Mouse (Mus musculus) c-Kit-positive CD71-positive TER-119-positive erythroid progenitor cells, embryonic 14.5 days (primary cell): ENCODE measurements around the gene Mrpl28.
A peak's percentile ranks its signal among the peaks of the same experiment; 100 is the strongest.
"Not testable (repeated sequence)": the region's sequence is repeated elsewhere in the genome, so short reads cannot be mapped to it uniquely, and the experiment has no call there.

Experiments used
- DNase-seq: peaks from one replicate; pipeline ENCODE4 v3.0.0-alpha.2; 2013; ENCODE audit warnings: low spot score

Mrpl28 gene

DNA sequence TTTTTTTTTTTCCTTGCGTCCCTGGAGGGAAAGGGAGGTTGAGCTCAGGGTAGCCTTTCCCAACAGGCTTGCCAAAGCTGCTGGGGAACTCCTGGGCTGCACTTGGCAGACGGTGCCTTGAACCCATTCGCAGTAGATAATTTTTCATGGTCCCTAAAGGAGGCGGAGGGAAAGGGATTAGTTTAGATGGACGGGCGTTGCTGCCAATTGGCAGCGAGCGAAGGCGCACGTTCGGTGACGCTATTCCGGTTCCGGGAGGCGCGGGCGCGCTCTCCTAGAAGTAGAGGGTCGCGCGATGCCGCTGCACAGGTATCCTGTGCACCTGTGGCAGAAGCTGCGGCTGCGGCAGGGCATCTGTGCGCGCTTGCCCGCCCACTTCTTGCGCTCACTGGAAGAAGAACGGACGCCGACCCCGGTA is at the start of gene Mrpl28:
TSS of gene Mrpl28 (plus strand) at position 234 of the 418 bp plus-strand sequence.
- peak; percentile 93 for DNase-seq

DNA sequence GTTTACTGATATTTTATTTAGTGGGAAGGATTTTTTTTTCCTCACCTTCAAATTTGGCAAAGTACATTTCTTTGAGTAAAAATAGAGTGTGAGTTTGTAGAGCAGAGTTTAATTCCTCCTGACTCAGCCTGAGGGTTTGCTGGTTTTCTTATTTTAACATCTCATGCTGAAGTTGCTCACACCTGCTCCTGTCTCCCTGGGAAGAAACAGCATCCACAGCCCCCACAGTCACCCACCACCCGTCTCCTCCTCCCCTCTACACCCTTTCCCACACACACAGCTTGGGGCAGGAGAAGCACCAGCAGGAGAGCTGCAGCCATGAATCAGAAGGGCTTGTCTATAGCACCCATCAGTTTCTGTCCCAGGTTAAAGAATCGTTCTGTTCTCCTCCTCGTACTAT is 48.1 kb upstream of the Mrpl28 start:
- no peak for DNase-seq

DNA sequence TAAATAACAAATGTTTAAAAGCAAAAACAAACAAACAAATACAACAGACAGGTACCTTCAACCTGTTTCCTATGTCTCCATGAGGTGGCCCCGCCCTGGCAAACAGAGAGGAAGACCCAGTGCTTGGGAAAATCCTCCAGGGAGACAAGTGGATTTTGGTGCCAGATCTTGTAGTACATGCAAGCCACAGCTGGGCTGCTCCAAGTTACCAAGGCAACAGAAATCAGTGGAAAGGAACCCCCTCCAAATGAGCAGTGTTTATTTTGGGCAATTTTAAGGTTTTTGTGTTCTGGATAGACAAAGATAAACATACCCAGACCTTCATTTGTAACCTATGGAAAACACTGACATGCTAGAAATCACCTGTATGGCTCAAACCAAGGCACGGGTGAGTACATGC is 44.4 kb upstream of the Mrpl28 start:
- no peak for DNase-seq

DNA sequence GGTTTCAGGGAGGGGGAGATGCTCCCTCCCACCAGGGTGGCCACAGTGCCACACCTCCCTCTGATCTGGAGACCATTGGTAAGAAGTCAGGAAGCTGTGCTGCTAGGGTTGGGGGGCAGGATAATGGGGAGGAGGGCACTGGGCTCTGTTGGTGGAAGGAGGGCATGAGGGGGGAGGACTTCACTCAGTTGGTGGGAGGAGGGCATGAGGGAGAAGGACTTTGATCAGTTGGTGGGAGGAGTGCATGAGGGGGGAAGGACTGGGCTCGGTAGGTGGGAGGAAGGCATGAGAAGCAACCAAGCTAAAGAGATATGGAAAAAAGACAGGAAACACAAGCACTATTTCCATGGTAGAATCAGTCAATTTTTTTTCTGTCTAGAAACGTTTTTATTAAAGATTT is 42.4 kb upstream of the Mrpl28 start:
- DNase-seq, result no peak

DNA sequence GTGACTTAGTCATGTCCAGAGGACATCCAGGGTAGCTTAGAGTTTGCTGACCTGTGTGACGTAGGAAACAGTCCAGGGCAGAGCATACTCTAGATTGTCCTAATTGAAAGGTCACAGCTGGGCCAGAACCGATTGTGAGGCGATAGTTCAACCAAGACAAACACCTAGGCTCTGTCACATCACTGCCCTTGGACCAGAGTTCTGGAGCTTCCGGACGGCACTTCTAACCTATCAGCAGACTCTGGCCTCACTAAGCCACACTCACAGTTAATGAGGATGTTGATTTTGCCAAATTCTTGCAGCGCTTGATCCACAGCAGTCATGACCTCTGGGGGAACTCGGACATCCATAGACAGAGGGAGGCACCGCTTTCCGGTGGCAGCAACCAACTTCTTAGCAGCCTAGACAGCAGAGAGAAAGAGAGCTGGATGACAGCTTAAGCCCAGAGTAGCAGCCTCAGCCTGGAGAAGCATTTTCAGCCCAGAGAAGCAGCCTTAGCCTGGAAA is 36.2 kb upstream of the Mrpl28 start:
- DNase-seq, result no peak

DNA sequence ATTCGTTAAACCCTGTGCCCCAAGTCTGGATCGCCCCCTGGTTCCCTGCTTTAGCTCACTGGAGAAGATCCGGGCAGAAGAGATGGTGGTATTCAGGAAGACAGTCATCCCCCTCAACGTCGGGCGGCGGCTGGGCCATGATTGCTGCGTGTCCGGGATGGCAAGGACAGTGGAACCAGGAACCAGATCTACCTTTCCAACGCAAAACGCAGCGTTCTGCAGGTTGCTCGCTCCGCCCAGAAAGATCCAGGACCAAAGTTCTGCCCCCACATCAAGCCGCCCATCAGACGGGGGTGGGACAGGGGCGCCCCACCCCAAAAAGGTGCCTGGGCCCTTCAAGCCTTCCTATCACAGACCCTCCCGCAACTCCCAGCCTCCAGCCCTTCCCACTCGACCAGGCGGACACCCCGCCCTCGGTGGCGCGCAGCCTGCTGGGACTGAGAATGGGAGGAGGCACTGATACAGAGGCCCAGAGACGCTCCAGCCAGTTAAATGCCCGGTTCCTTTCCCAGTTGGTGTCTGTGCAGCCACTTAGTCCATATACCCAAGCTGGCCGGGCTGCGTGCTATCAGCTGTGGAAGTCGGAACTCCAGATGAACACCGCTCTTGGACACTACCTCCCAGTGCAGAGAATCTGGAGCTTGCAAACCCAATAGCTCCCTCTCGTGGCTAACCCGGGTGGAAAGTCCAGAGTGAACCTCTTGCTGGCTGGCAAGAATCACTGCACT is 33.2 kb upstream of the Mrpl28 start, which contains the start of gene Decr2:
TSS of gene Decr2 (minus strand) at position 433 of the 728 bp plus-strand sequence.
- DNase-seq, result peak; percentile 83

DNA sequence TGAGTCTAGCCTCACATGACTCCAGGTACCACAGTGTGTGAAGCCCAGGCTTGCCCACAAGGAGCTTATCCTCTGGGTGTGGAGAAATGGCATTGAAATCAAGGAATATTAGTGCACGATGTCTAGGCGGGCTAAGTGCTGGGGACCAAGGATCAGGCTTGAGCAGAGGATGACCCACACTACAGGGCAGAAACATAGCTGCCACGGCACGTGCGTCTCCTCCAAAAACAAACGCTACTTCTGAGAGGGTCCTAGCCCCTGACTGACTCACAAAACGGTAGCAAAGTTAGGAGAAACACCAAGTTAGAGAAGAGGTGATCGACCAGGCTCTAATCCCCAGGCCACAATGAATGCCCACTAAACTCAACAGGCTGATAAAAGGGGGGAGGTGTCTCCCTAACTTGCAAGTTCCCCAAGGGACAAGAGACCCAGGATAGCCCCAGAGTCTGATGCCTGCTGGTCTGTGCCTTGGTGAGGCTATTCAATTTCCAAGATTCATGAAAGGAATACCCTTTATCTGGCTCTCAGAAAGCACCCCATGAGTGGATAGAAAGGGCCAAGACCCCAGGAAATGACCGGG is 28.7 kb upstream of the Mrpl28 start:
- no peak for DNase-seq

DNA sequence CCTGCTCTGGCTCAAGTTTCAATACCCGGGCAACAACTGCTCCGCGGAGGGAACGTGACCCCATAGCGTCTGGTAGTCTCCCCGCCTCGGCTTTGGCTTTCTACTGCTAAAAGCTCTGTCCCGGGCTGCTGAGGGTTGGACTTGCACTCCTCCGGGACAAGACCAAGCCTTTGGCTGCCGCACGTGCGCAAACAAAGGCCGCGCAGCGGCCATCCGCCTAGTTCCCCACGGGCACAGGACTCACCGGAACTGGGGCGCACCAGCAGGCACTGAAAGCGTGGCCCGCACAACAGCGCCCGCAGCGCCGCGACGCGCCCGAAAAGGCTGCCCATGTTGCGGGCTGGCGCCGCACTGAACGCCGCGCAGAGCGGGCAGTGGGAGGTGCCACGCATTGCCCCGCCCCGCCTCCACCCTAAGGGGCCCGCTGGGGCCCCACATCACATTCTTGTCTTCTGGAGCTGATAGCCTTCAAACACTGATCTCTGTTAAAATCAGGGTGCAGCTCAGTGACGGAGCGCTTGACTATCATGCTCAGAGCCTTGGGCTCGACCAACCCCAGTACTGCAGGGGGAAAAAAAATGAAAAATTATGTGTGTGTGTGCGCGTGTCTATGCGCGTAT is 28.1 kb upstream of the Mrpl28 start, which contains the start of gene Nme4:
TSS of gene Nme4 (minus strand) at position 482 of the 620 bp plus-strand sequence.
- DNase-seq, result peak; percentile 77

DNA sequence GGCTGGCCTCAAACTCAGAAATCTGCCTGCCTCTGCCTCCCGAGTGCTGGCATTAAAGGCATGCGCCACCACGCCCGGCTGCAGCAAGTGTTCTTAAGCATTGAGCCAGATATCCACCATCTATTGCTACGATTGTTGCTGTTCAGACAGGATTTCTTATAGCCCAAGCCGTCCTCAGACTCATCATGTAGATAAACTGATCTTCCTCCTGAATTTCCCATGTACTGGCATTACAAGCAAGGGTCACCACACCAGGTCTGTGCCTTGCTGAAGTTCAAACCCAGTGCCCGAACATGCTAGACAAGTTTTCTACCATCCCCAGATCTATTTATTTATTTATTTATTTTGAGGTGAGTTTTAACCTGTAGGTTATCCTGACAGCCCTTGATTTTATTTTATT is 24.8 kb upstream of the Mrpl28 start:
- no peak for DNase-seq

DNA sequence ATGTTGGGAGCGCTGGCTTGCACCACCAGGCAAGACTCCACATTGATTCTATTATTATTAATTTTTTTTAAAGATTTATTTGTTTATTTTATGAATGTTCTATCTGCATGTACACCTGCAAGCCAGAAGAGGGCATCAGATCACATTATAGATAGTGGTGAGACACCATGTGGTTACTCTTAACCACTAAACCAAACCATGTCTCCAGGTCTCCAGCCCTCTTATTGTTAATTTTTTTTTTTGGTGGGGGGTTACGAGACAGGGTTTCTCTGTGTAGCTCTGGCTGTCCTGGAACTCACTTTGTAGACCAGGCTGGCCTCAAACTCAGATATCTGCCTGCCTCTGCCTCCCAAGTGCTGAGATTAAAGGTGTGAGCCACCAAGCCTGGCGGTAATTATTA is 24.0 kb upstream of the Mrpl28 start:
- not testable (repeated sequence) for DNase-seq

DNA sequence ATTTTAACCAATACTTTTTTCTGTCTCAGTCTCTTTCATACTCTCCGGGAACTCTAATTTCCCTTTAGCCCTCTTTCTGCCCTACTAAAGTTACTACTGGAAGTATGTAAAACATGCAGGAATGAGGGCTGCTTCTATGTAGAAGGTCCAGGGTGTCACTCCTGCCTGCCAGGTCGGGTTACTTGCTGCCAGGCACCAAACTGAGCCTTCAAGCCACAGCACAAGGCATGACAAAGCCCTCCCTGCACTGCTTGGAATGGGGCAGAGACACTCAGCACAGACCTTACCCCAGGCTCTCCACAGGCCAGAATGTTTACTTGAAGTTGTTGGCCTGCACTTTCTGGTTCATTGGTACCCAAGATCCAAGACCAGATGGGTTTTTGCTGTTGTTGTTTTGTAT is 23.1 kb upstream of the Mrpl28 start:
- no peak for DNase-seq

DNA sequence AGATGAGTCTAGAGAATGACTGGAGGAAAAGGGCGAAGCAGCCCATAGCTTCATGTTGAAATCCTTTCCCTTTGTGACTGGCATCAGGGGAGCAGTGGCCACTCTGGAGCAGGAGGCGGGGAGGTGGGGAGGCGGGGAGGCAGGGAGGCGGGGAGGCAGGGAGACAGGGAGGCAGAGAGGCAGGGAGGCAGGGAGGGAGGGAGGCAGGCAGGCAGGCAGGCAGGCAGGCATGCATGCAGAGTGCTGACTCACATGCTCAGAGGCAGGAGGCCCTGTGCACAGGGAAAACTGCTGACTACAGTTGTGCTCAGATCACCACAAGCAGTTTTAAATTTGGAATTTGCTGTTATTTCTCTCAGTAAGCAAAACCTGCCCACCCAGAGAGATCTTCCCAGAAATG is 21.8 kb upstream of the Mrpl28 start:
- no peak for DNase-seq

DNA sequence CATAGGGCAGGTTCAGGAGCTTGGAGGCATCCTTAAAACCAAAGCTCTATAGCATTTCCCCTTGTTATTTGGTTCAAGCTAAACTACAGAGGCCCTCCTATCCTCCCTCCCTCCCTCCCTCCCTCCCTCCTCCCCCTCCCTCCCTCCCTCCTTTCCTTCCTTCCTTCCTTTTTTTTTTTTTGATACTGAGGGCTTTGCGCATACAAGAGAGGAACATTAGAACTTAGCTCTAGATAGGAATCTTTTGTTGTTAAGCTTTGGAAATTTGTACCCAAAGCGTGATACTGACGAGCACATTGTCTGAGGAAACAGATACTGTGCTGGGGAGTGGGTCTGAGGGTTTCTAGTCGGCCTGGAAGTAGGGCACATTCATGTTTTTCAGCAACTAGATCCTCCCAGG is 17.7 kb upstream of the Mrpl28 start:
- no peak for DNase-seq

DNA sequence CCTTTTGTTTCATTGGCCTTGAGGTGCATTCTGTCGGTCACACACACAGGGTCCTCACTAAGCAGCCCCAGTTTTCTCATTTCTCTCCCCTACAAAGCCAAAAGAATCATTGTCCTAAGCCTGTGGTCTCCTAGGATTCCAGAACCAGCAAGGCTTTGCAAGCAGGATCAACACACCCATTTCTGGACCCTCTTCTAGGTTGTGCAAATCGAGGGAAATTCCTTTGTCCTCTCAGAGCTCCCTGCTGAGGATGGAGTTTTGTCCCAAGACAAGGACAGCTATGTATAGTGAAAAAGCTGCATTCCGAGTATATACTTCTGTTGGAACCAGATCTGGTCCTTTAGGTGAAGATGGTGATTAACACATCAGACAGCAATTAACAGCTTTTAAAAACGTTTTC is 13.1 kb upstream of the Mrpl28 start:
- no peak for DNase-seq

DNA sequence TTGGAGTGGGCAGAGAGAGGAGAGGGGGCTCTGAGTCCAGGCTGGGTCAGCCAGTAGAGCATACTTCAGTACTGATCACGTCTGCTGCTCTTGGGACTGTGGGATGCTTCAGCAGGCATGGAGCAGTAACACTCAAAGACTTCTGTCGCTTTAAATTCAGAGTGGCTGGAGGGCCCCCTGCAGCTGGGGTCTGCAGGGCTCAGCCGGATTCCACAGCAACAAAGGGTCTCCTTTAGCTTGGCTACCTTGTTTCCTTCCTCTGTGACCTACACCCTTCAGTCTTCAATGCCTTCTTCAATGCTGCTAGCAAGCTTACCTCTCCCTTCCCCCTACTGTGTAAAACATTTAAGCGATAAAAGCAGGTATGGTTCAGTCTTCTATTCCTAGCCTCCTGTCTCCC is 12.3 kb upstream of the Mrpl28 start:
- DNase-seq, result no peak

DNA sequence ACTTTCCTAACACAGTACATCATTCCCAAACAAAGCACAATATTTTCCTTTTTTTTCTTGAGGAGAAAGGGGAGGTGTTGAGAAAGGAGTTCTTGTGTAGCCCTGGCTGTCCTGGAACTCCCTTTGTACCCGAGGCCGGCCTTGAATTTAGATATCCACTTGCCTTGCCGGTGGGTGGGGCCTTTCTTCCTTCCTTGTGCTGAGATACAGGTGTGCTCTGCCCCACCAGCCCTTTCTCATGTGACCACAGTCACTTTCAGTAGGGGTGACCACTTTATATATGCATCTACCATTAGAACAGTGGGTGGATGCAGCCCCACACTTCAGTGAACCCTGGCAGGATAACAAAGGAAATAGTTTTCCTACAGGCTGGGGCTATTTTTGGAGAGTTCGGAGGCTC is 11.6 kb upstream of the Mrpl28 start:
- no peak for DNase-seq

DNA sequence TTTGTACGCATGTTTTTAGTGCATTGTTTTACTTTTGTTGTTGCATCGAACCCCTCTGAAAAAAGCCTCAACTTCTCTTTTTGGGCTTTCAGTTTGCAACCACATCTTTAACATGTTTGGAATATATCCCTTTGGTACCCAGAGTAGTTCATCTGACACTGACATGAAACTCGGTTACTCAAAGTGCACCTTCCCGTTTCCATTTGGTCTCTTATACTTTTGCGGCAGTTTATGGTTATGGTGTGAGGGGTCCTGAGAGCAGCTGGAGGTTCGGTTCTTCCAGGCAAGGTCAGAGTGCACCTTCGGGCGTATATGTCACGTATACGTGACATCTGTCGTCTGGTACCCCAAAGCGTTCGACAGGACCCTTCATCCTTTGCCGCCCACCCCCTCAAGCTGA is 10.5 kb upstream of the Mrpl28 start:
- DNase-seq, result no peak

DNA sequence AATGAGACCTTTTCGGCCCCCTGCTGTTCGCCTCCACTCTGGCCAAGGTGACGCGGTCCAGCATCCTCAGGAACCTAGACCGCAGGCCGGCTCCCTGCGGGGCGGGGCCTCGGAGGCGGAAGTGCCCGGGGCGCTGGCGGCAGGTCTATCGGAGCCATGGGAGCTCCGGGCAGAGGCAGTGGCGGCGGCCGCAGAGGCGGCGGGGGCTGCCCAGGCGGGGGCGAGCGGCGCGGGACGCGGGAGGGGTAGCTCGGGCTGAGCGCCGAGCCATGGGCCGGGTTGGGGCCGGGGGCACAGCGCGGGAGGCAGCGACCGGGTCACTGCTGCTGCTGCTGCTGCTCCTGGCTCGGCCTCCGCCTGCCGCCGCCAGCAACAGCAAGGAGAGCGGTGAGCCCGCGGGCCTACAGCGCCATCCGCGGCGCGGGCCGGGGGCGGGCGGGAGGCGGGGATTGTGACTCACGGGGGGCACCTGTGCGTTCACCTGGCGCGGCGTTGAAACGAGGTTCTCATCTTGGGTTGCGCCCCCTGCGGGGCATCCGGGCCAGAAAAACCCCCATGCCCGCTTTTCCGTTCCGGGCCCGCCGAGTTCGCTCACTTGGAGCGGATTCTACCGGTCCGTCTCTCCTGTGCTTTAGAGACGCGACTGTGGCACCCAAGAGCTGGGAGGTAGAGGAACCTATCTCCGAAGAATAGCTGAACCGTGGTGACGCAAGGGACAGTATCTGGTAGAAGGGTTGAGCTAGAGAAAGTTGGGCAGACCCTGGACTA is 9.9 kb upstream of the Mrpl28 start, which contains the start of gene Tmem8:
TSS of gene Tmem8 (plus strand) at position 119 of the 768 bp plus-strand sequence.
- DNase-seq, result no peak

DNA sequence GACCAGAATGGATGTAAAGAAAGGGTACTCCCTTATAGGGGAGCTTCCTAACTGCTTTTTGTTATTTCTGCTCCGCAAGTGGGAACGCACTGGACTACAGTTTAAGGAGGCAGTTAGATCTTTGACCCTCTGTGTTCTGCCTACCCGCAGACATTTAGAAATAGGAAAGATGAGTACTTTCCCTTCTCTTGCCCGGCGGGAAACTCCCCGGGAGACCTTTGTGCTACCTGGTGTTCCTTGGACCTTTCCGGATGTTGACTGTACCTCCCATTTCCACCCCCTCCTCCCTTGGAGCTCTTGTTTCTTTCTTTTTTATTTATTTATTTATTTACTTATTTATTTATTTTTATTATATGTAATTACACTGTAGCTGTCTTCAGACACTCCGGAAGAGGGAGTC is 9.2 kb upstream of the Mrpl28 start:
- no peak for DNase-seq

DNA sequence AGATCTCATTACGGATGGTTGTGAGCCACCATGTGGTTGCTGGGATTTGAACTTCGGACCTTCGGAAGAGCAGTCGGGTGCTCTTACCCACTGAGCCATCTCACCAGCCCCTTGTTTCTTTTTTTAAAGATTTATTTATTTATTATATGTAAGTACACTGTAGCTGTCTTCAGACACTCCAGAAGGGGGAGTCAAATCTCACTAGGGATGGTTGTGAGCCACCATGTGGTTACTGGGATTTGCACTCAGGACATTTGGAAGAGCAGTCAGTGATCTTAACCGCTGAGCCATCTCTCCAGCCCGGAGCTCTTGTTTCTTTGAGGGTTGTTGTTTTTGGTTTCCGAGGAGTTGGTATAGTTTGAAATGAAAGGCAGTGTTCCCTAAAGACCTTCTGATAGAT is 8.8 kb upstream of the Mrpl28 start:
- not testable (repeated sequence) for DNase-seq

DNA sequence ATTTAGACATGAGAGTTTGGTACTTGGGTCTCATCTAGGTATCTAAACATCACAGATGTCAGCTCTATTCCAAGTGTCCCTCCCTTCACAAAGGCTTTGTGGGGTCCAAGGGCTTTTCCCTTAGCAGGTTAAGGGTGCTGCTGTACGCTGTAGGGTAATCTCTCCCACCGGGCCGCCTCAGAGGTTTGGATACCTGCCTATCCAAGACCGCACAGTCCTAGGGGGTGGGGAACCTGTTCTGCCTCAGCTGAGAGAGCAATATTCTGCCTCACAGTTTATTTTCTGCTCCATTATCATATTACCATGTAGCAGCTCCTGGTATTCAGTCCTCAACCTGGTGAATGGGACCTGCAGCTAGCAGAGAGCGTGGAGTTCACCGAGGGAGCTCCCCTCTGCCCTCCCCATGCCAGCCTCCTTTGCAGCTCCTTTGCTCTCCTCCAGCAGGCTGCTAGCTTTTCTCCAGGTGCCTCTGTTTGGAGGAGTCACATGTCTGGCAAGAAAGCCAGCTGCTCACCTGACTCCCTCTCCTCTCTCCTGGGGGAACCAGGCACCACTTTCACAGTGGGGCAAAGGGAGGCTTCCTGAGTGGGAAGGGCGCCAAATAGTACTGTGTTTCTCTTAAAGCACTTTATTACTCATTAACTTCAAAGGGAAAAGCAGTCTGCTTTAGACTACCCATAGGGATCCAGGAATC is 7.9 kb upstream of the Mrpl28 start:
- no peak for DNase-seq
